ENCODE assay signal across 11 mouse cellular contexts in the genomic region with DNA sequence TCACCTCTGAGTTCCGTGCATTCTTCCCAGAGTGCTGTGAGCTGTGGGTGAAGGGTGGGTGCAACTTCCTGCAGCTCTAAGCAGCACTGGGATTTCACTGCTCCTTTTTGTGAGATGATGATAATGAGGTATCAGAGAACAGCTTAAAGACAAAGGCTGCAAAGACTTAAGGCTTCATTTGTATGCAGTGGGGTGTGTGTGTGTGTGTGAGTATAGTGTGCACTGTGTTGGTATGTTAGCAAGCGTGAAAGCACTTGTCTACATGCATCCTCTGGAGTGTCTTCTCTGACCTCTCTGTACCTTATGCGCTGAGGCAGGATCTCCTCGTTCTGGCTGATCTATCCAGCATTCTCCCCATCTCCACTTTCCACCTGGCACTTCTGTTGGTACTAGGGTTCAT.
DNase-seq lines count a peak whose midpoint lies in the region; ATAC-seq and TF ChIP-seq lines count a peak whose summit lies in the region.
"Had no signal": no experiment of that assay in that cellular context is flagged by ENCODE, and none has a peak within 500 bp of the region (broad histone marks: within the 10 kb centered on the region; RNA-seq: fewer than 3 reads in every experiment).

No protein-coding gene starts in this region.

- H3K9ac ChIP-seq in hindbrain, embryonic 12.5 days: no peak overlapping the region
- H3K9ac ChIP-seq in hindbrain, embryonic 11.5 days (ENCODE audit: low read depth, low read length): no peak overlapping the region
- H3K9ac ChIP-seq in forebrain, embryonic 12.5 days: no peak overlapping the region
- no peak overlapping the region for H3K9ac ChIP-seq in midbrain, embryonic 13.5 days (replicated peaks)

- H3K4me1 ChIP-seq in hindbrain, embryonic 12.5 days: peaks cover 21% of the 10 kb centered on the region
- no peaks in the 10 kb centered on the region for H3K4me1 ChIP-seq in hindbrain, embryonic 11.5 days (replicated peaks; ENCODE audit: control insufficient read depth, insufficient read depth, low read length)
- H3K4me1 ChIP-seq in forebrain, embryonic 12.5 days: peaks cover 22% of the 10 kb centered on the region
- peaks cover 16% of the 10 kb centered on the region for H3K4me1 ChIP-seq in midbrain, embryonic 13.5 days (replicated peaks)

- TF ChIP-seq CTCF in brain, embryonic 14.5 days (IDR thresholded peaks at IDR 0.05; ENCODE audit: borderline replicate concordance, extremely low read depth, insufficient read depth, insufficient read length): no peak

- no peak overlapping the region for H3K4me3 ChIP-seq in hindbrain, embryonic 12.5 days
- no peak overlapping the region for H3K4me3 ChIP-seq in hindbrain, embryonic 11.5 days (ENCODE audit: low read depth, low read length)
- no peak overlapping the region for H3K4me3 ChIP-seq in forebrain, embryonic 12.5 days (replicated peaks)
- no peak overlapping the region for H3K4me3 ChIP-seq in midbrain, embryonic 13.5 days (replicated peaks)

- no peak overlapping the region for H3K27ac ChIP-seq in hindbrain, embryonic 12.5 days
- no peak overlapping the region for H3K27ac ChIP-seq in hindbrain, embryonic 11.5 days (ENCODE audit: low read depth, low read length)
- H3K27ac ChIP-seq in forebrain, embryonic 12.5 days: no peak overlapping the region
- no peak overlapping the region for H3K27ac ChIP-seq in midbrain, embryonic 13.5 days

- H3K36me3 ChIP-seq in hindbrain, embryonic 12.5 days: no peaks in the 10 kb centered on the region
- H3K36me3 ChIP-seq in hindbrain, embryonic 11.5 days (ENCODE audit: control insufficient read depth, insufficient read depth, low read length): no peaks in the 10 kb centered on the region
- H3K36me3 ChIP-seq in forebrain, embryonic 12.5 days (replicated peaks): no peaks in the 10 kb centered on the region
- no peaks in the 10 kb centered on the region for H3K36me3 ChIP-seq in midbrain, embryonic 13.5 days

- TF ChIP-seq POLR2A in brain, embryonic 14.5 days (IDR thresholded peaks at IDR 0.05; ENCODE audit: borderline replicate concordance, extremely low read depth, insufficient read depth, insufficient read length, poor library complexity, severe bottlenecking): no peak

- WGBS in hindbrain, embryonic 12.5 days: 69% methylated on average over 4 of the region's 4 CpGs
- WGBS in hindbrain, embryonic 11.5 days: 72% methylated on average over 4 of the region's 4 CpGs
- 58% methylated on average over 4 of the region's 4 CpGs for WGBS in forebrain, embryonic 12.5 days
- 48% methylated on average over 4 of the region's 4 CpGs for WGBS in midbrain, embryonic 13.5 days

- H3K9me3 ChIP-seq in hindbrain, embryonic 12.5 days (replicated peaks): no peaks in the 10 kb centered on the region
- no peaks in the 10 kb centered on the region for H3K9me3 ChIP-seq in hindbrain, embryonic 11.5 days (ENCODE audit: control insufficient read depth, low read length)
- no peaks in the 10 kb centered on the region for H3K9me3 ChIP-seq in forebrain, embryonic 12.5 days
- H3K9me3 ChIP-seq in midbrain, embryonic 13.5 days: no peaks in the 10 kb centered on the region

- no peak for DNase-seq in hindbrain, embryonic 11.5 days (ENCODE audit: low spot score)
- DNase-seq in brain, embryonic 14.5 days (ENCODE audit: low read depth): peak; percentile 39
- no peak for DNase-seq in urinary bladder, postnatal 10 days (ENCODE audit: low spot score)
- DNase-seq in embryo, embryonic 10 days (ENCODE audit: low spot score): no peak
- DNase-seq in left cerebral cortex, adult 18-20 months (ENCODE audit: low spot score in 2 of 2): no peak
- DNase-seq: heart, postnatal 14 days; kidney, postnatal 10 days; spleen, adult 18-20 months had no signal

- ATAC-seq in hindbrain, embryonic 12.5 days (ENCODE audit: low FRiP score): peak; percentile 56; the same call in 1 of the 2 replicates
- ATAC-seq in hindbrain, embryonic 11.5 days (ENCODE audit: low FRiP score): no peak
- ATAC-seq in forebrain, embryonic 12.5 days (ENCODE audit: low FRiP score): peak; percentile 64
- peak; percentile 72; the same call in 1 of the 2 replicates for ATAC-seq in midbrain, embryonic 13.5 days

- no peak overlapping the region for H3K4me2 ChIP-seq in hindbrain, embryonic 12.5 days (replicated peaks)
- no peak overlapping the region for H3K4me2 ChIP-seq in hindbrain, embryonic 11.5 days (replicated peaks; ENCODE audit: low read depth, low read length)
- no peak overlapping the region for H3K4me2 ChIP-seq in forebrain, embryonic 12.5 days
- H3K4me2 ChIP-seq in midbrain, embryonic 13.5 days (replicated peaks): no peak overlapping the region

- H3K27me3 ChIP-seq in hindbrain, embryonic 12.5 days: no peaks in the 10 kb centered on the region
- no peaks in the 10 kb centered on the region for H3K27me3 ChIP-seq in hindbrain, embryonic 11.5 days (ENCODE audit: control insufficient read depth, insufficient read depth, low read length)
- no peaks in the 10 kb centered on the region for H3K27me3 ChIP-seq in forebrain, embryonic 12.5 days
- no peaks in the 10 kb centered on the region for H3K27me3 ChIP-seq in midbrain, embryonic 13.5 days
